Mouse (Mus musculus): ENCODE results near the gene Il17rd. TPM values are rescaled to one million over a fixed set of nuclear protein-coding genes. Genes with fewer than 3 reads are reported as not detected.

Il17rd gene
- 3.0 and 3.2 TPM in 2 replicates for polyA plus RNA-seq (2015; fragmentation: Nextera tagmentation; extraction: Ambion mirVana)

GRCm38 (mm10) chr14:27038783-27039182, at the start of gene Il17rd:
Il17rd (plus strand) TSS chr14:27038941.
- no peaks in the 10 kb centered on the region for H3K36me3 ChIP-seq
- peak within 1 kb of the TSS; percentile 83 for H3K27ac ChIP-seq
- H3K9ac ChIP-seq = peak within 1 kb of the TSS; percentile 78
- WGBS = 0% methylated on average over 26 of the region's 29 CpGs
- H3K4me3 ChIP-seq (replicated peaks) = peak within 1 kb of the TSS; percentile 97
- peak; percentile 96 for ATAC-seq (ENCODE audit: insufficient read depth, low FRiP score, low read depth)
- peaks cover 15% of the 10 kb centered on the region for H3K4me1 ChIP-seq
- H3K9me3 ChIP-seq = no peaks in the 10 kb centered on the region
- peak within 1 kb of the TSS; percentile 96 for H3K4me2 ChIP-seq
- no peaks in the 10 kb centered on the region for H3K27me3 ChIP-seq (replicated peaks)

- Histone ChIP-seq H3K27ac (no peak overlapping the region), H3K4me1 (peaks cover 4% of the 10 kb centered on the region; the same call in 1 of the 2 replicates), H3K36me3 (no peaks in the 10 kb centered on the region), H3K9me3 (no peaks in the 10 kb centered on the region), H3K4me2 (no peak overlapping the region), H3K27me3 (replicated peaks) (no peaks in the 10 kb centered on the region), H3K4me3 (replicated peaks) (no peak overlapping the region), H3K9ac (no peak overlapping the region)
- no peak for ATAC-seq (ENCODE audit: insufficient read depth, low FRiP score, low read depth)
- 74% methylated on average over 18 of the region's 18 CpGs for WGBS
Measured at GRCm38 (mm10) chr14:26991622-26992021, 47.1 kb upstream of the Il17rd start.

- Histone ChIP-seq H3K36me3 (no peaks in the 10 kb centered on the region), H3K9me3 (no peaks in the 10 kb centered on the region), H3K9ac (no peak overlapping the region), H3K4me1 (peaks cover 4% of the 10 kb centered on the region; the same call in 1 of the 2 replicates), H3K27me3 (replicated peaks) (no peaks in the 10 kb centered on the region), H3K4me3 (replicated peaks) (no peak overlapping the region), H3K4me2 (no peak overlapping the region), H3K27ac (no peak overlapping the region)
- WGBS = 49% methylated on average over 3 of the region's 3 CpGs
- ATAC-seq (ENCODE audit: insufficient read depth, low FRiP score, low read depth) = no peak
Measured at GRCm38 (mm10) chr14:26993427-26993826, 45.3 kb upstream of the Il17rd start.

- H3K4me1 ChIP-seq = peaks cover 4% of the 10 kb centered on the region; the same call in 1 of the 2 replicates
- no peaks in the 10 kb centered on the region for H3K27me3 ChIP-seq (replicated peaks)
- 0 out of 2 replicates have a peak, but pooled peaks have one; percentile 35 for ATAC-seq (ENCODE audit: insufficient read depth, low FRiP score, low read depth)
- H3K9me3 ChIP-seq = no peaks in the 10 kb centered on the region
- peak within 1 kb of the TSS; percentile 66 for H3K4me2 ChIP-seq
- 11% methylated on average over 16 of the region's 16 CpGs for WGBS
- H3K9ac ChIP-seq = peak within 1 kb of the TSS; percentile 6; the same call in 1 of the 2 replicates
- peak within 1 kb of the TSS; percentile 31 for H3K4me3 ChIP-seq (replicated peaks)
- peak within 1 kb of the TSS; percentile 48; the same call in 1 of the 2 replicates for H3K27ac ChIP-seq
- H3K36me3 ChIP-seq = no peaks in the 10 kb centered on the region
Measured at GRCm38 (mm10) chr14:26994211-26994741, 44.5 kb upstream of the Il17rd start, which contains the start of gene Hesx1. Hesx1 (plus strand) TSS chr14:26994416.

GRCm38 (mm10) chr14:26996257-26996656, 42.5 kb upstream of the Il17rd start:
- Histone ChIP-seq H3K27ac (no peak overlapping the region), H3K4me2 (no peak overlapping the region), H3K9me3 (no peaks in the 10 kb centered on the region), H3K4me3 (replicated peaks) (no peak overlapping the region), H3K4me1 (peaks cover 4% of the 10 kb centered on the region; the same call in 1 of the 2 replicates), H3K9ac (no peak overlapping the region), H3K36me3 (no peaks in the 10 kb centered on the region), H3K27me3 (replicated peaks) (no peaks in the 10 kb centered on the region)
- ATAC-seq (ENCODE audit: insufficient read depth, low FRiP score, low read depth) = no peak

GRCm38 (mm10) chr14:27000386-27000785, 38.4 kb upstream of the Il17rd start:
- Histone ChIP-seq H3K4me1 (no peaks in the 10 kb centered on the region), H3K9me3 (no peaks in the 10 kb centered on the region), H3K4me2 (no peak overlapping the region), H3K4me3 (replicated peaks) (no peak overlapping the region), H3K36me3 (no peaks in the 10 kb centered on the region), H3K27me3 (replicated peaks) (no peaks in the 10 kb centered on the region), H3K9ac (no peak overlapping the region), H3K27ac (no peak overlapping the region)
- WGBS = 7% methylated on average over 11 of the region's 11 CpGs
- no peak for ATAC-seq (ENCODE audit: insufficient read depth, low FRiP score, low read depth)

GRCm38 (mm10) chr14:27004906-27005305, 33.8 kb upstream of the Il17rd start:
- no peaks in the 10 kb centered on the region for H3K36me3 ChIP-seq
- no peaks in the 10 kb centered on the region for H3K9me3 ChIP-seq
- no peak overlapping the region for H3K9ac ChIP-seq
- H3K4me2 ChIP-seq = no peak overlapping the region
- no peaks in the 10 kb centered on the region for H3K4me1 ChIP-seq
- ATAC-seq (ENCODE audit: insufficient read depth, low FRiP score, low read depth) = no peak
- no peak overlapping the region for H3K4me3 ChIP-seq (replicated peaks)
- WGBS = 59% methylated on average over 7 of the region's 7 CpGs
- no peaks in the 10 kb centered on the region for H3K27me3 ChIP-seq (replicated peaks)
- no peak overlapping the region for H3K27ac ChIP-seq

GRCm38 (mm10) chr14:27005937-27006336, 32.8 kb upstream of the Il17rd start:
- Histone ChIP-seq H3K4me3 (replicated peaks) (no peak overlapping the region), H3K27ac (no peak overlapping the region), H3K36me3 (no peaks in the 10 kb centered on the region), H3K4me1 (no peaks in the 10 kb centered on the region), H3K9ac (no peak overlapping the region), H3K9me3 (no peaks in the 10 kb centered on the region), H3K27me3 (replicated peaks) (no peaks in the 10 kb centered on the region), H3K4me2 (no peak overlapping the region)
- 37% methylated on average over 6 of the region's 6 CpGs for WGBS
- ATAC-seq (ENCODE audit: insufficient read depth, low FRiP score, low read depth) = no peak

GRCm38 (mm10) chr14:27011561-27011960, 27.2 kb upstream of the Il17rd start:
- 77% methylated on average over 5 of the region's 5 CpGs for WGBS

GRCm38 (mm10) chr14:27013658-27014057, 25.1 kb upstream of the Il17rd start:
- no peaks in the 10 kb centered on the region for H3K27me3 ChIP-seq (replicated peaks)
- no peak overlapping the region for H3K4me2 ChIP-seq
- no peaks in the 10 kb centered on the region for H3K36me3 ChIP-seq
- WGBS = 34% methylated on average over 4 of the region's 4 CpGs
- H3K4me1 ChIP-seq = no peaks in the 10 kb centered on the region
- no peak overlapping the region for H3K9ac ChIP-seq
- no peak overlapping the region for H3K27ac ChIP-seq
- H3K4me3 ChIP-seq (replicated peaks) = no peak overlapping the region
- no peak for ATAC-seq (ENCODE audit: insufficient read depth, low FRiP score, low read depth)
- no peaks in the 10 kb centered on the region for H3K9me3 ChIP-seq

More at GRCm38 (mm10) chr14:27011561-27011960, 27.2 kb upstream of the Il17rd start:
- no peaks in the 10 kb centered on the region for H3K36me3 ChIP-seq
- no peaks in the 10 kb centered on the region for H3K27me3 ChIP-seq (replicated peaks)
- no peak overlapping the region for H3K4me3 ChIP-seq (replicated peaks)
- H3K4me1 ChIP-seq = no peaks in the 10 kb centered on the region
- H3K4me2 ChIP-seq = no peak overlapping the region
- no peak overlapping the region for H3K27ac ChIP-seq
- no peak for ATAC-seq (ENCODE audit: insufficient read depth, low FRiP score, low read depth)
- no peak overlapping the region for H3K9ac ChIP-seq
- no peaks in the 10 kb centered on the region for H3K9me3 ChIP-seq

GRCm38 (mm10) chr14:27017936-27018335, 20.8 kb upstream of the Il17rd start:
- no peak overlapping the region for H3K4me2 ChIP-seq
- no peaks in the 10 kb centered on the region for H3K4me1 ChIP-seq
- H3K4me3 ChIP-seq (replicated peaks) = no peak overlapping the region
- no peak overlapping the region for H3K9ac ChIP-seq
- 84% methylated on average over 2 of the region's 2 CpGs for WGBS
- ATAC-seq (ENCODE audit: insufficient read depth, low FRiP score, low read depth) = no peak
- no peaks in the 10 kb centered on the region for H3K27me3 ChIP-seq (replicated peaks)
- H3K36me3 ChIP-seq = no peaks in the 10 kb centered on the region
- H3K9me3 ChIP-seq = no peaks in the 10 kb centered on the region
- H3K27ac ChIP-seq = no peak overlapping the region

GRCm38 (mm10) chr14:27019850-27020249, 18.9 kb upstream of the Il17rd start:
- no peak overlapping the region for H3K9ac ChIP-seq
- no peaks in the 10 kb centered on the region for H3K9me3 ChIP-seq
- no peak overlapping the region for H3K4me3 ChIP-seq (replicated peaks)
- no peaks in the 10 kb centered on the region for H3K4me1 ChIP-seq
- no peaks in the 10 kb centered on the region for H3K36me3 ChIP-seq
- 72% methylated on average over 14 of the region's 14 CpGs for WGBS
- ATAC-seq (ENCODE audit: insufficient read depth, low FRiP score, low read depth) = no peak
- no peak overlapping the region for H3K27ac ChIP-seq
- H3K4me2 ChIP-seq = no peak overlapping the region
- no peaks in the 10 kb centered on the region for H3K27me3 ChIP-seq (replicated peaks)
